Mouse (Mus musculus) intestine, embryonic 16.5 days (tissue): Measurements from ENCODE around the gene AI464131. TPM values are rescaled to one million over a fixed set of nuclear protein-coding genes. Genes with fewer than 3 reads are reported as not detected.

Experiments
- ATAC-seq: fragments of 200-750 bp; cut with Nextera tagmentation; 2 replicates; pipeline ENCODE4 v1.8.0; 2017; ENCODE audit warnings: moderate TSS enrichment, moderate library complexity
- H3K27ac ChIP-seq: fragments of 300-500 bp; sonication (generic); 2 replicates; pipeline ENCODE4 v1.5.1; 2014; ENCODE audit warnings: mild to moderate bottlenecking, low read length
- H3K27me3 ChIP-seq: fragments of 300-500 bp; sonication (generic); replicated peaks from 2 replicates; pipeline ENCODE4 v1.6.1; 2014; ENCODE audit warnings: low read length, control low read depth, mixed read lengths; ENCODE audit not compliant: control insufficient read depth, insufficient read depth
- H3K36me3 ChIP-seq: fragments of 300-500 bp; sonication (generic); 2 replicates; pipeline ENCODE4 v1.6.1; 2014; ENCODE audit warnings: low read length, control low read depth; ENCODE audit not compliant: control insufficient read depth, insufficient read depth
- H3K4me1 ChIP-seq: fragments of 300-500 bp; sonication (generic); 2 replicates; pipeline ENCODE4 v1.6.1; 2014; ENCODE audit warnings: low read length, control low read depth, mixed read lengths; ENCODE audit not compliant: control insufficient read depth, insufficient read depth
- H3K4me2 ChIP-seq: fragments of 300-500 bp; sonication (generic); 2 replicates; pipeline ENCODE4 v1.6.1; 2014; ENCODE audit warnings: low read depth, low read length, control low read depth
- H3K4me3 ChIP-seq: fragments of 300-500 bp; sonication (generic); 2 replicates; pipeline ENCODE4 v1.5.1; 2014; ENCODE audit warnings: mild to moderate bottlenecking, low read length
- H3K9ac ChIP-seq: fragments of 300-500 bp; sonication (generic); 2 replicates; pipeline ENCODE4 v1.6.1; 2014; ENCODE audit warnings: low read depth, low read length
- H3K9me3 ChIP-seq: fragments of 300-500 bp; sonication (generic); 2 replicates; pipeline ENCODE4 v1.6.1; 2016; ENCODE audit warnings: low read length, control low read depth; ENCODE audit not compliant: control insufficient read depth
- WGBS: fragments of 180-500 bp; shearing (Covaris S2); extraction: QIAGEN DNeasy Blood & Tissue Kit; methylation state at CpG from one replicate; pipeline ENCODE4 v1.1.7; 2014; 5-methylcytosine and 5-hydroxymethylcytosine counted together
- polyA plus RNA-seq: library from polyadenylated mRNA; unstranded; fragments of >200 nt; fragmentation: Nextera tagmentation; extraction: Ambion mirVana; gene quantifications from 2 replicates; pipeline ENCODE4 v1.2.1, GENCODE M21; 2015

The AI464131 gene
- polyA plus RNA-seq, 1 experiment from 2014 or later = 12.7 TPM

GRCm38 (mm10) chr4:41524829-41525228, 22.0 kb upstream of the AI464131 start:
- Histone ChIP-seq H3K9me3 (no peaks in the 10 kb centered on the region), H3K4me3 (no peak overlapping the region), H3K9ac (no peak overlapping the region), H3K27me3 (peaks cover 2% of the 10 kb centered on the region; the same call in 1 of the 2 replicates), H3K4me2 (no peak overlapping the region), H3K4me1 (peaks cover 14% of the 10 kb centered on the region; the same call in 1 of the 2 replicates), H3K36me3 (no peaks in the 10 kb centered on the region), H3K27ac (no peak overlapping the region)
- 60% methylated on average over 9 of the region's 9 CpGs for WGBS
- ATAC-seq = peak; percentile 77

DNA sequence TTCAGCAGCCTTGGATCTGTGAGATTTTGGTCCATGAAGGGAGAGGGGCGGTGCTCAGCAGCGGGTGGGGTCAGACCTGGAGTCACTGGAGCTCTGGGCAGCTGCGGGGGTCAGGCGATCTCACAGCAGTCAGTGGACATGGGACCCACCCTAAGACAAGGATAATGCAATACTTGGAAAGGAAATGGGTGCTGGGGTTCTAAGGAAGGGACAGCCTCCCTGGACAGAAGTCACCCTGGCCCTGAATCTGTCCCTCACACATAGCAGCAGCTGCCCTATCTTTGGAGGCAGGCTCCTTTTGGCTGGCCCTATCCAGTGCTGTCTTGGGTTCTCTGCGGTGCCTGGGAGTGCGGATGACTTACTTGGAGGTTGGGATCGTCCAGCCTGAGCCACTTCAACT, 21.0 kb upstream of the AI464131 start:
- no peak overlapping the region for H3K4me3 ChIP-seq
- no peak overlapping the region for H3K9ac ChIP-seq
- no peak overlapping the region for H3K27ac ChIP-seq
- H3K9me3 ChIP-seq = no peaks in the 10 kb centered on the region
- no peak for ATAC-seq
- peaks cover 2% of the 10 kb centered on the region; the same call in 1 of the 2 replicates for H3K27me3 ChIP-seq
- no peak overlapping the region for H3K4me2 ChIP-seq
- 78% methylated on average over 7 of the region's 7 CpGs for WGBS
- peaks cover 22% of the 10 kb centered on the region; the same call in 1 of the 2 replicates for H3K4me1 ChIP-seq
- no peaks in the 10 kb centered on the region for H3K36me3 ChIP-seq

GRCm38 (mm10) chr4:41522788-41523187, 19.9 kb upstream of the AI464131 start:
- no peak overlapping the region for H3K9ac ChIP-seq
- H3K4me1 ChIP-seq = peaks cover 18% of the 10 kb centered on the region; the same call in 1 of the 2 replicates
- ATAC-seq = no peak
- no peaks in the 10 kb centered on the region for H3K9me3 ChIP-seq
- no peaks in the 10 kb centered on the region for H3K36me3 ChIP-seq
- no peak overlapping the region for H3K4me3 ChIP-seq
- H3K4me2 ChIP-seq = no peak overlapping the region
- H3K27me3 ChIP-seq = no peaks in the 10 kb centered on the region; the same call in 1 of the 2 replicates
- 44% methylated on average over 5 of the region's 5 CpGs for WGBS
- no peak overlapping the region for H3K27ac ChIP-seq

GRCm38 (mm10) chr4:41522136-41522535, 19.3 kb upstream of the AI464131 start:
- peak; percentile 54 for ATAC-seq
- Histone ChIP-seq H3K27ac (peak overlapping the region; percentile 46; the same call in 1 of the 2 replicates), H3K27me3 (no peaks in the 10 kb centered on the region; the same call in 1 of the 2 replicates), H3K36me3 (no peaks in the 10 kb centered on the region), H3K9me3 (no peaks in the 10 kb centered on the region), H3K9ac (no peak overlapping the region), H3K4me2 (no peak overlapping the region), H3K4me3 (no peak overlapping the region), H3K4me1 (peaks cover 18% of the 10 kb centered on the region; the same call in 1 of the 2 replicates)
- 57% methylated on average over 6 of the region's 6 CpGs for WGBS

GRCm38 (mm10) chr4:41520641-41521040, 17.8 kb upstream of the AI464131 start:
- no peak for ATAC-seq
- Histone ChIP-seq H3K27ac (no peak overlapping the region), H3K4me3 (no peak overlapping the region), H3K9me3 (no peaks in the 10 kb centered on the region), H3K27me3 (no peaks in the 10 kb centered on the region; the same call in 1 of the 2 replicates), H3K9ac (no peak overlapping the region), H3K4me1 (peaks cover 18% of the 10 kb centered on the region; the same call in 1 of the 2 replicates), H3K36me3 (no peaks in the 10 kb centered on the region), H3K4me2 (no peak overlapping the region)
- WGBS = 35% methylated on average over 14 of the region's 14 CpGs

- Histone ChIP-seq H3K9ac (no peak overlapping the region), H3K4me1 (peaks cover 18% of the 10 kb centered on the region; the same call in 1 of the 2 replicates), H3K4me3 (no peak overlapping the region), H3K36me3 (no peaks in the 10 kb centered on the region), H3K4me2 (peak overlapping the region; percentile 20), H3K9me3 (no peaks in the 10 kb centered on the region), H3K27me3 (no peaks in the 10 kb centered on the region), H3K27ac (peak overlapping the region; percentile 68)
- WGBS = 90% methylated on average over 5 of the region's 5 CpGs
- peak; percentile 75 for ATAC-seq
Observed at GRCm38 (mm10) chr4:41519195-41519594, 16.3 kb upstream of the AI464131 start.

DNA sequence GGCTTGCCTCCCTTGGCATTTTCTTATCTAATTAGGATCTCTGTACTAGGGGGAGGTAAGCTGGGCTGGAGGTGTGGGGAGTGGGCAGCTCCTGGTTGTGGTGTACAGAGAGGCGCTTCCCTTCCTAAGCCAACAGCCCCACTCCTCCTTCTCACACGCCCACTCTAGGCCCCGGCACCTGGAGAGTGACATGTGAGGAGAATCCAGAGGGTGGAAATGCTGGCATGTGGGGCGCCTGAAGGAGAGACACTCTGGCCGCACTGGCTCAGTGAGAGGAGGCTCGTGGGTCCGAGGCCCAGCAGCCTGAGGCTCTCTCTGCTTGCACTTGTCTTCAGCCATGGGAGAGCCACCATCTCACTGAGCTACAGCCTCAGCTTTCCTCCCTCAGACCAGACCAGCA, 15.5 kb upstream of the AI464131 start:
- Histone ChIP-seq H3K4me2 (peak overlapping the region; percentile 20; the same call in 1 of the 2 replicates), H3K4me1 (peaks cover 18% of the 10 kb centered on the region; the same call in 1 of the 2 replicates), H3K9ac (peak overlapping the region; percentile 22; the same call in 1 of the 2 replicates), H3K9me3 (no peaks in the 10 kb centered on the region), H3K27me3 (no peaks in the 10 kb centered on the region), H3K36me3 (no peaks in the 10 kb centered on the region), H3K27ac (peak overlapping the region; percentile 68), H3K4me3 (no peak overlapping the region)
- no peak for ATAC-seq
- 68% methylated on average over 7 of the region's 7 CpGs for WGBS

- Histone ChIP-seq H3K4me3 (no peak within 1 kb of the TSS), H3K4me1 (peaks cover 15% of the 10 kb centered on the region; the same call in 1 of the 2 replicates), H3K27ac (no peak within 1 kb of the TSS), H3K9ac (peak within 1 kb of the TSS; percentile 22; the same call in 1 of the 2 replicates), H3K4me2 (no peak within 1 kb of the TSS), H3K9me3 (no peaks in the 10 kb centered on the region), H3K36me3 (no peaks in the 10 kb centered on the region), H3K27me3 (no peaks in the 10 kb centered on the region)
- 78% methylated on average over 2 of the region's 2 CpGs for WGBS
- no peak for ATAC-seq
Observed at GRCm38 (mm10) chr4:41517233-41517632, 14.4 kb upstream of the AI464131 start, which contains the start of gene 1110017D15Rik. Gene 1110017D15Rik (minus strand): TSS chr4:41517333.

- Histone ChIP-seq H3K4me3 (no peak overlapping the region), H3K4me2 (no peak overlapping the region), H3K4me1 (no peaks in the 10 kb centered on the region), H3K27ac (no peak overlapping the region), H3K9ac (no peak overlapping the region), H3K9me3 (no peaks in the 10 kb centered on the region), H3K36me3 (no peaks in the 10 kb centered on the region), H3K27me3 (no peaks in the 10 kb centered on the region)
- WGBS = 25% methylated on average over 8 of the region's 8 CpGs
- ATAC-seq = no peak
Observed at GRCm38 (mm10) chr4:41513714-41514113, 10.8 kb upstream of the AI464131 start.

GRCm38 (mm10) chr4:41513309-41513708, 10.4 kb upstream of the AI464131 start:
- no peak for ATAC-seq
- Histone ChIP-seq H3K4me1 (no peaks in the 10 kb centered on the region), H3K4me2 (no peak overlapping the region), H3K27me3 (no peaks in the 10 kb centered on the region), H3K36me3 (no peaks in the 10 kb centered on the region), H3K9ac (no peak overlapping the region), H3K4me3 (no peak overlapping the region), H3K9me3 (no peaks in the 10 kb centered on the region), H3K27ac (no peak overlapping the region)
- 38% methylated on average over 4 of the region's 4 CpGs for WGBS
